Mouse (Mus musculus) forebrain, embryonic 11.5 days (tissue): ENCODE results near the gene C1s1. TPM values are rescaled to one million over a fixed set of nuclear protein-coding genes. Genes with fewer than 3 reads are reported as not detected.

ENCODE experiments used
- ATAC-seq: fragments of 200-750 bp; cut with Nextera tagmentation; replicated peaks from 2 replicates; pipeline ENCODE4 v1.8.0; 2017; ENCODE audit warnings: moderate TSS enrichment; ENCODE audit not compliant: low FRiP score
- DNase-seq: peaks from one replicate; pipeline ENCODE4 v3.0.0-alpha.2; 2017; ENCODE audit warnings: low spot score
- H3K27ac ChIP-seq: fragments of 300-500 bp; sonication (generic); 2 replicates; pipeline ENCODE4 v1.5.1; 2014; ENCODE audit warnings: low read depth, low read length
- H3K27me3 ChIP-seq: fragments of 300-500 bp; sonication (generic); 2 replicates; pipeline ENCODE4 v1.6.1; 2014; ENCODE audit warnings: mild to moderate bottlenecking, low read length, mixed read lengths; ENCODE audit not compliant: control insufficient read depth, insufficient read depth
- H3K36me3 ChIP-seq: fragments of 300-500 bp; sonication (generic); 2 replicates; pipeline ENCODE4 v1.6.1; 2014; ENCODE audit warnings: mild to moderate bottlenecking, low read length, moderate library complexity, mixed read lengths; ENCODE audit not compliant: control insufficient read depth, insufficient read depth
- H3K4me1 ChIP-seq: fragments of 300-500 bp; sonication (generic); replicated peaks from 2 replicates; pipeline ENCODE4 v1.6.1; 2014; ENCODE audit warnings: low read length, mixed read lengths; ENCODE audit not compliant: control insufficient read depth, insufficient read depth
- H3K4me2 ChIP-seq: fragments of 300-500 bp; sonication (generic); 2 replicates; pipeline ENCODE4 v1.6.1; 2014; ENCODE audit warnings: low read depth, mild to moderate bottlenecking, low read length, moderate library complexity, mixed read lengths; ENCODE audit not compliant: severe bottlenecking
- H3K4me3 ChIP-seq: fragments of 300-500 bp; sonication (generic); 2 replicates; pipeline ENCODE4 v1.5.1; 2014; ENCODE audit warnings: low read depth, low read length
- H3K9ac ChIP-seq: fragments of 300-500 bp; sonication (generic); 2 replicates; pipeline ENCODE4 v1.6.1; 2014; ENCODE audit warnings: low read length
- H3K9me3 ChIP-seq: fragments of 300-500 bp; sonication (generic); 2 replicates; pipeline ENCODE4 v1.6.1; 2016; ENCODE audit warnings: low read length, mixed read lengths; ENCODE audit not compliant: control insufficient read depth
- WGBS: fragments of 180-500 bp; shearing (Covaris S2); extraction: QIAGEN DNeasy Blood & Tissue Kit; methylation state at CpG from one replicate; pipeline ENCODE4 v1.1.7; 2014; 5-methylcytosine and 5-hydroxymethylcytosine counted together
- polyA plus RNA-seq: library from polyadenylated mRNA; unstranded; fragments of >200 nt; fragmentation: Nextera tagmentation; extraction: Ambion mirVana; gene quantifications from 2 replicates; pipeline ENCODE4 v1.2.1, GENCODE M21; 2014

The C1s1 gene
- polyA plus RNA-seq, 1 experiment from 2014 or later: not detected

- WGBS: 80% methylated on average over 6 of the region's 6 CpGs
- no peaks in the 10 kb centered on the region for H3K27me3 ChIP-seq
- H3K36me3 ChIP-seq: no peaks in the 10 kb centered on the region
- no peak overlapping the region for H3K4me2 ChIP-seq
- H3K4me1 ChIP-seq: no peaks in the 10 kb centered on the region
- DNase-seq (no peak), ATAC-seq (no peak)
- no peak overlapping the region for H3K4me3 ChIP-seq
- H3K9me3 ChIP-seq: no peaks in the 10 kb centered on the region
- H3K27ac ChIP-seq: no peak overlapping the region
- H3K9ac ChIP-seq: no peak overlapping the region
Observed at GRCm38 (mm10) chr6:124506991-124507390, 35.2 kb downstream of the C1s1 start.

DNA sequence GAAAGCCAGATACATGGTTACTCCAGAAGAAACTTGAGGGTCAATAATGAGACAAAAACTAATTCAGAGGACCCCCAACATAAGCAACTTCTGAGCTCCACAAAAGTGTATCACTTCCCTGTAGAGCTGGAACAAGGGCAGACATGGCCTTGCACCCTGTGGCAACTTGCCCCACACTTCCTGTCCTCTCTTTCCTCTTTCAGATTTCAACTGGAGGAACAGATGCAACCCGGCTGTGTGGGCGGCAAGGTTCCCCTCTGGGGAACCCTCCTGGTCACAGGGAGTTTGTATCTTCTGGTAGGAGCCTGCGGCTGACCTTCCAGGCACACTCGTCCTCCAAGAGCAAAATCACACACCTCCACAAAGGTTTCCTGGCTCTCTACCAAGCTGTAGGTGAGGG is 37.1 kb downstream of the C1s1 start:
- no peak for DNase-seq
- no peak for ATAC-seq
- no peaks in the 10 kb centered on the region for H3K36me3 ChIP-seq
- 84% methylated on average over 4 of the region's 4 CpGs for WGBS
- H3K4me3 ChIP-seq: no peak overlapping the region
- H3K9ac ChIP-seq: no peak overlapping the region
- no peaks in the 10 kb centered on the region for H3K4me1 ChIP-seq
- H3K4me2 ChIP-seq: no peak overlapping the region
- H3K27me3 ChIP-seq: no peaks in the 10 kb centered on the region
- no peaks in the 10 kb centered on the region for H3K9me3 ChIP-seq
- no peak overlapping the region for H3K27ac ChIP-seq

DNA sequence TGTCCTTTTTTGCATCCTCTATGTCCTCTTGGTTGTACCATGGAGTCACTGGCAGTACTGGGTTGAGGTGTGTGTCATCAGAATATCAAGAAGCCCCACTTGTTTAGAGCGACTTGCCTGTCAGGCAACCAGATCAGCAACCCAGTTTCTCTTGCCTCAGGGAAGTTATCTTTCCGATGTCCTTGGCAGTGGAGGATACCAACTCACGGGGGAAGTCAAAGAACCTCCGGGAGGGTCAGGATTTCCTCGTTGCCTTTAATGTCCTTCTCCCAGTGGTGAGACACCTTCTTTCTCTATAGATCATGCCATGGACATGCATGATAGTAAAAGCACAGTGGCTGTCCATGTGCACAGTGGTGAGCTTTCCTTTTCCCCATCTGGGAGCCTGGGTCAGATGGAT is 40.1 kb downstream of the C1s1 start:
- Histone ChIP-seq H3K4me3 (no peak overlapping the region), H3K9ac (no peak overlapping the region), H3K36me3 (no peaks in the 10 kb centered on the region), H3K27ac (no peak overlapping the region), H3K27me3 (no peaks in the 10 kb centered on the region), H3K9me3 (no peaks in the 10 kb centered on the region), H3K4me1 (no peaks in the 10 kb centered on the region), H3K4me2 (no peak overlapping the region)
- 88% methylated on average over 5 of the region's 5 CpGs for WGBS
- DNase-seq (no peak), ATAC-seq (no peak)

DNA sequence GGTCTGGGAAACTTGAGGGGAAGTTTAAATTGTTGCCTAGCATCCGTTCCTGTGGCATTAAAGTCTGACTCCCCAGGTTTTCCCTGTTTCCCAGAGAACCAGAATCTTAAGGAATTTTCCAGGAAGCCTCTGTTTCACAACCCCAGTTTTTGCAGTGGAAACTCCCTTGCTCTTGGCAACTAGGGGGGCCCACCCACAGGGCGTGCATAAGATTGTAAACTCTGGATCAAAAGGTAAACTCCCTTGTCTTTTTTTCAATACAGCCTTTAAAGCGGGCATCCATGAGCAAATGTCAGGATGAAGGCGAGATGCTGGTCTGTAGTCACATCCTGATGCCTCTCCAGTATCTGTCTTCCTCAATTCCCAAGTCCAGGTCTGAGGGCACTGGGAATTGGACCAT is 40.7 kb downstream of the C1s1 start:
- Histone ChIP-seq H3K9ac (no peak overlapping the region), H3K4me1 (no peaks in the 10 kb centered on the region), H3K27me3 (no peaks in the 10 kb centered on the region), H3K27ac (no peak overlapping the region), H3K4me2 (no peak overlapping the region), H3K36me3 (no peaks in the 10 kb centered on the region), H3K4me3 (no peak overlapping the region), H3K9me3 (no peaks in the 10 kb centered on the region)
- no peak for DNase-seq
- no peak for ATAC-seq
- WGBS: 89% methylated on average over 4 of the region's 4 CpGs

DNA sequence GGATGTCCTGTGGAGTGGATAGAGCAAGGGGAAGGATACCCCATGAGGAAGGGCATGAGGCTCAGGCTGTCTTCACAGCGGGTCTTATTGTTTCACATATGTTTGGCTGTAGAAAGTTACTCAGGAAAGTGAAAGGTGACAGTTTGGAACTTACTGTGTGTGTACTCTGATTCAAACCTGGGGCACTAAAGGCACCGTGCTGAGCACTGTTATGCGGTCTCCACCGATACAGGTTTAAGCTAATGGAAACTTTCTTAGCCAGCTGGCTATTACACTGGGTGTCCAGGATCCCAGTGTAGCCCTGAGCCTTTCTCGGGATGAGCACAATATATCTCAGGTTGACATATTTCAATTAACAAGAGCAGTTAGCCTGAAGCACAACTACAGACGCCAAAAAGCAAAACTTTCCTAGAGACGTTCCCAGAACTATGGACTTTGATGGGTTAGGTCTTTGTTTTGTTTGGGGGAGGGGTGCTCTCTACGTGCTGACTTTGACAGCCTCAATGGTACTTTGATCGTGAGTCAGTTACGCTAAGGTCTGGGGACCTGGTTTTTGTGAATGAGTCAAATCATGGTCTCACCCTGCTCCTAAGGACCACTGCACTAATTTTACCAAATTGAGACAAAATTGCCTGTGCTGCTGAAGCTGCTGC is 42.1 kb downstream of the C1s1 start:
- no peaks in the 10 kb centered on the region for H3K36me3 ChIP-seq
- ATAC-seq (no peak), DNase-seq (no peak)
- H3K27ac ChIP-seq: no peak overlapping the region
- no peak overlapping the region for H3K4me2 ChIP-seq
- no peak overlapping the region for H3K4me3 ChIP-seq
- no peaks in the 10 kb centered on the region for H3K4me1 ChIP-seq
- WGBS: 46% methylated on average over 10 of the region's 10 CpGs
- no peaks in the 10 kb centered on the region for H3K9me3 ChIP-seq
- H3K27me3 ChIP-seq: no peaks in the 10 kb centered on the region
- no peak overlapping the region for H3K9ac ChIP-seq

DNA sequence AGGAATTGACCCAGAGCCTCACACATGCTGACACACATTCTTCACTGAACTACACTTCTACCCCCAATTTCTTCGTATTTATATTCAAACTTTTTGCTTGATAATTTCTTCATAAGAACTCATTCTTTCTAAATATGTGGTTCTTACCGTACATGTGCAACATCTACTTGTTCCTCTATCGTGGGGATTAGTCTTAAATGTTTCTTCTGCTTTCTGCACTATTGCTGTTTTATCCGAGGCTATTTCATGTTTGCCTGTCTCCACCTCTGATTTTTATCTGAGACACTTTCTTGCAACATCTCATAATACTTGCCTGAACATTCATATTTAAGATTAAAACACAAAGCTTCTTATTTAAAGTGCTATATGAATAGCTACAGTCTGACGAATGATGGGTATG is 46.1 kb downstream of the C1s1 start:
- Histone ChIP-seq H3K9me3 (no peaks in the 10 kb centered on the region), H3K27me3 (no peaks in the 10 kb centered on the region), H3K4me1 (no peaks in the 10 kb centered on the region), H3K36me3 (no peaks in the 10 kb centered on the region), H3K4me2 (no peak overlapping the region), H3K4me3 (no peak overlapping the region), H3K9ac (no peak overlapping the region), H3K27ac (no peak overlapping the region)
- DNase-seq (no peak), ATAC-seq (no peak)
- WGBS: 92% methylated on average over 5 of the region's 5 CpGs

GRCm38 (mm10) chr6:124493886-124494285 is 48.3 kb downstream of the C1s1 start:
- H3K27me3 ChIP-seq: no peaks in the 10 kb centered on the region
- no peaks in the 10 kb centered on the region for H3K9me3 ChIP-seq
- ATAC-seq (no peak; the same call in 1 of the 2 replicates), DNase-seq (no peak)
- no peak overlapping the region for H3K4me2 ChIP-seq
- no peaks in the 10 kb centered on the region for H3K4me1 ChIP-seq
- no peak overlapping the region for H3K4me3 ChIP-seq
- no peak overlapping the region for H3K9ac ChIP-seq
- no peaks in the 10 kb centered on the region for H3K36me3 ChIP-seq
- H3K27ac ChIP-seq: no peak overlapping the region
- WGBS: 86% methylated on average over 5 of the region's 5 CpGs

GRCm38 (mm10) chr6:124492842-124493561 is 49.2 kb downstream of the C1s1 start, which contains the start of gene C1rl:
C1rl (plus strand) TSS chr6:124493113.
- ATAC-seq (peak; percentile 77), DNase-seq (peak; percentile 76)
- no peak within 1 kb of the TSS for H3K4me3 ChIP-seq
- H3K27me3 ChIP-seq: no peaks in the 10 kb centered on the region
- H3K36me3 ChIP-seq: no peaks in the 10 kb centered on the region
- no peaks in the 10 kb centered on the region for H3K4me1 ChIP-seq
- H3K9me3 ChIP-seq: no peaks in the 10 kb centered on the region
- WGBS: 49% methylated on average over 4 of the region's 4 CpGs
- no peak within 1 kb of the TSS for H3K9ac ChIP-seq
- no peak within 1 kb of the TSS for H3K27ac ChIP-seq
- H3K4me2 ChIP-seq: no peak within 1 kb of the TSS

GRCm38 (mm10) chr6:124491427-124491826 is 50.7 kb downstream of the C1s1 start:
- no peak overlapping the region for H3K27ac ChIP-seq
- no peak overlapping the region for H3K9ac ChIP-seq
- no peak overlapping the region for H3K4me3 ChIP-seq
- no peaks in the 10 kb centered on the region for H3K9me3 ChIP-seq
- no peak overlapping the region for H3K4me2 ChIP-seq
- ATAC-seq (no peak), DNase-seq (no peak)
- no peaks in the 10 kb centered on the region for H3K27me3 ChIP-seq
- no peaks in the 10 kb centered on the region for H3K4me1 ChIP-seq
- H3K36me3 ChIP-seq: no peaks in the 10 kb centered on the region
- WGBS: 79% methylated on average over 6 of the region's 6 CpGs
